Mouse (Mus musculus) left cerebral cortex, adult 2 months (tissue): ENCODE data around the gene Rhpn2. TPM values are rescaled to one million over a fixed set of nuclear protein-coding genes. Genes with fewer than 3 reads are reported as not detected.

ENCODE experiments used
- DNase-seq, 2 experiments: peaks; one replicate each; pipeline ENCODE4 v3.0.0; 2021 to 2022; ENCODE audit warnings: low spot score in 2 of 2, mixed read lengths in 1 of 2; ENCODE audit errors: extremely low spot score in 1 of 2
- H3K27ac ChIP-seq: fragments of 200-600 bp; 2 replicates; pipeline ENCODE4 v1.8.1; 2022
- H3K4me3 ChIP-seq: fragments of 200-600 bp; 2 replicates; pipeline ENCODE4 v1.8.1; 2022
- CTCF ChIP-seq: fragments of 200-600 bp; IDR thresholded peaks from 2 replicates; pipeline ENCODE4 v1.8.1; 2022; ENCODE audit warnings: antibody characterized with exemption, mild to moderate bottlenecking, moderate library complexity
- intact Hi-C: fragments of 180-260 bp; cut with DNase I; formaldehyde crosslinking; loops from one replicate; pipeline ENCODE4 v1.15.1; 2025
- total RNA-seq, 2 experiments: library from RNA; stranded (reverse); gene quantifications; 2 replicates each; pipeline ENCODE4 v1.2.3; 2021

Rhpn2 gene
- total RNA-seq, 2 experiments from 2014 or later: 5.8 to 6.2 TPM

- H3K27ac ChIP-seq: no peak overlapping the region
- no peak overlapping the region for H3K4me3 ChIP-seq
- TF ChIP-seq CTCF: no peak
- no peak for DNase-seq
- intact Hi-C loops: loop anchor here (1.0 kb wide), 1 partner anchor 43 kb away; no protein-coding TSS in a partner anchor
Measured at GRCm38 (mm10) chr7:35349886-35350684, 16.1 kb downstream of the Rhpn2 start.

DNA sequence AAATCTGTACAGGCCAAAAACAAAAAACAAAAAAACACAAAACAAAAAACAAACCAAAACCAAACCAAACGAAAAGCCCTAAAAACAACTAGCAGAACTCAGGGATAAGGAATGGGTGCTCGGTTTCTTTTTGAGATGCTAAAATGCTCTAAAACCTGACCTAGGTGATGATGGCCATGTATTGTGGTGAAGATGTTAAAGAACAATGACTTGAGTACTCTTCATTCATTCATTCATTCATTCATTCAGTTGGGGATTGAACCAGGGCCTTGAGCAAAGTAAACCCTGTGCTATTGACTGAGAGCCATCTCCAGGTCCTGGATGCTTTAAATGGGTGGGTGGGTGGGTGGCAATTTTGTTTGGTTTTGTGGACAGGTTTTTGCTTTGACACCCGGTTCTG is 17.2 kb downstream of the Rhpn2 start:
- intact Hi-C loops: no loop called here

GRCm38 (mm10) chr7:35353306-35353705 is 19.3 kb downstream of the Rhpn2 start:
- intact Hi-C loops: no loop called here
- Histone ChIP-seq H3K4me3 (no peak overlapping the region), H3K27ac (no peak overlapping the region)
- DNase-seq: no peak
- TF ChIP-seq CTCF: no peak

More for the DNA sequence above, 17.2 kb downstream of the Rhpn2 start:
- no peak for TF ChIP-seq CTCF
- DNase-seq: no peak
- Histone ChIP-seq H3K27ac (no peak overlapping the region), H3K4me3 (no peak overlapping the region)

GRCm38 (mm10) chr7:35355303-35355872 is 21.4 kb downstream of the Rhpn2 start:
- no peak for DNase-seq
- Histone ChIP-seq H3K27ac (no peak overlapping the region), H3K4me3 (no peak overlapping the region)
- no peak for TF ChIP-seq CTCF
- intact Hi-C loops: no loop called here

DNA sequence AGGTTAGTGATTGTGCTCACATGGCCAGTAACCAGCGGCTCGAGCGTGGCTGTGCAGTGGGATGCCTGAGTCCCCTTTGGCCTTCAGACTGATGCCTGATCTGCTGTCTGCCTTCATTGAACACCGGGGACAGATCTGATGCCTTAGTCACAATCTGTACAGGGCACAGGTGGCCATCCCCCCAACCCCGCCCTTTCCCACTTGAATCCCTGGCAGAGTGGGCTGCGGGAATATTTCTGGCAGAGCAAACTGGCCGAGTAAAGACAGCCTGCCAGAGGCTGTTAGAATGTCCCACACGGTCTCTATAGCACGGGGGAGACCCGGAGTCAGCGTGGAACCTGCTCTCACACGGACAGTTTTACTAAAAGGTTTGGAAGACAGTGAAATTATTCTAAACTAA is 23.7 kb downstream of the Rhpn2 start:
- DNase-seq: no peak
- no peak for TF ChIP-seq CTCF
- Histone ChIP-seq H3K27ac (no peak overlapping the region), H3K4me3 (no peak overlapping the region)
- intact Hi-C loops: no loop called here

GRCm38 (mm10) chr7:35362253-35362652 is 28.3 kb downstream of the Rhpn2 start:
- no peak for DNase-seq
- H3K4me3 ChIP-seq: no peak overlapping the region
- no peak overlapping the region for H3K27ac ChIP-seq
- intact Hi-C loops: no loop called here
- TF ChIP-seq CTCF: no peak

DNA sequence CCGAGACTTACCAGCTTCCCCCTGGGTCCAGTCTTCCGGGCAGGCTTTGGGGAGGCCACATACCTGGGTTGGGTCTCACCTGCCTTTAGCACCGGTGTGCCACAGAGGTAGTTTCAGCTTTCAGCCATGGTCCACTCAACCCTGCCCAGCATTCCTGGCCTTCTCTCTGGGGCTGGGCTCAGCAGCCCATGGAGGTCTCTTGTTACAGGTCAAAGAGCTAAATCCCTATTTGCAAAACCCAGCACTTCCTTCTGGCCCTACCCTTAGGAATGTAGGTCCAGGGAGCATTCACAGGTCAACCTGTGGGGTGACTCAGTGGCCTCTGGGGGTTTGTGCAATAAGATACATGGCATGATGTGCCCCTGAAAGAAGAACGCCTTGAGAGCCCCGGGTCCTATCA is 28.9 kb downstream of the Rhpn2 start:
- TF ChIP-seq CTCF: no peak
- intact Hi-C loops: no loop called here
- no peak overlapping the region for H3K27ac ChIP-seq
- DNase-seq: no peak
- no peak overlapping the region for H3K4me3 ChIP-seq

GRCm38 (mm10) chr7:35365161-35365910 is 31.4 kb downstream of the Rhpn2 start:
- no peak for TF ChIP-seq CTCF
- intact Hi-C loops: no loop called here
- DNase-seq: no peak
- no peak overlapping the region for H3K4me3 ChIP-seq
- H3K27ac ChIP-seq: no peak overlapping the region

- no peak for TF ChIP-seq CTCF
- DNase-seq: no peak
- no peak overlapping the region for H3K4me3 ChIP-seq
- H3K27ac ChIP-seq: no peak overlapping the region
- intact Hi-C loops: no loop called here
Measured at GRCm38 (mm10) chr7:35371096-35371495, 37.1 kb downstream of the Rhpn2 start.

DNA sequence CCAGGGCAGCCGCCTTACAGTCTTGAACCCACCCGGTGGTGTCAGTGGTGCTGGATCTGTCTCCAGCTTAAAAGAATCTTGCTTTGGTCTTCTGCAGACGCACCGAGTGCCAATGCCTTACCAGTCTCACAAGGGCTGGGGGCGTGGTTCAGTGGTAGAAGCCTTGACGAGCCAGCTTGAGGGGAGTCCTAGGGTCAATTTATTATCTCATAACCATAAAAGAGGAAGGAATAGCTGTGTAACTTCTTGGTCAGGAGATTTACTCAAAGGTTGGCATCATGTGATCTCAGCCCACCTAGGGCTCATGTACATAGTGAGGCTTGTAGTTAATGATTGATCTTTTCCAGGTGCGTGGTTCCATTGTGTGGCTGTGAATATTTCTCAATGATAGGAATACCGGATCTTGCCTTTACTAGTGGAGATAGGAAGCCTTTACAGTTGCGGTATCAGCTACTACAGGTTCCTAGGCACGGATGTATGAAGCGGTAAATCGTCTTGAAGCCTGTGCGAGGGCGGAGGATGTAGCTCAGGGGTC is 38.6 kb downstream of the Rhpn2 start:
- Histone ChIP-seq H3K27ac (no peak overlapping the region), H3K4me3 (no peak overlapping the region)
- no peak for DNase-seq
- intact Hi-C loops: no loop called here
- TF ChIP-seq CTCF: no peak

DNA sequence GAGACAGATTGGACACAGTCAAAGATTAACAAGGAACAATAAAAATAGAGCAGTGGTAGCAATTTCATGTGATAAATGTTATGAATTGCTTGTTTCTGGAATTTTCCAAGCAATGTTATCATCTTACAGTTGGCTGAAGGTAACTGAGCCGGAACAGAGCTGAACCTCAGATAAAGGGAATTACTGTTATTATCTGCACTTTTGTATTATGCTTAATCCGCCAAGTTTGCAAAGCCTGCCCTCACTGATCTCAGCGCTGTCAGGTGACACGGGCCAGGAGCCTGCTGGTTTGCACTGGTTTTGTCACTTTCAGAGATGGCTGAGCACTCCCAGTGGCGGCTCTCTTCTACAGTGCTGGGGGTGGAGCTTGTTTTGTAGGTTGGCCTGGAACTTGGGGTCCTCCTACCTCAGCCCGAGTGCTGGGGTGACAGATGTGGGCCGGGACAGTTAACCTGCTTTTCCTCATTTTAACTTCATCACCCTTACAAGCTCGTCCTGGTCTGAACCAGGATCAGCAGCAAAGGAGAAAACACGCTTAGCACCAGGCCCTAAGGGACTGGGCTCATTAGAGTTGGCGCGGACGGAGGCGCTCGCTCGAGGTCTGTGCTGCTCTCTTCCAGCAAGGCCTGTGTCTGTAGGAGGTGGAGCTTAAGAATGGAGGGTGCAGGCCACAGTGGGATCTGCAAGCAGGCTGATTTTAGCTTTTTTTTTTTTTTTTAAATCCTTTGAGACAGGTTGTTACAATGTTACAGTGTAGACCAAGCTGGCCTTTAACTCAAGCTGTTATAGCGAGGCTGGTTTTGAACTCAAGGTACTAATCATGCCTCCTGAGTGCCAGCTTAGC is 39.4 kb downstream of the Rhpn2 start:
- Histone ChIP-seq H3K27ac (no peak overlapping the region), H3K4me3 (no peak overlapping the region)
- no peak for TF ChIP-seq CTCF
- intact Hi-C loops: no loop called here
- DNase-seq: no peak
